Mouse (Mus musculus): ENCODE data around the gene Rwdd2b. TPM values are rescaled to one million over a fixed set of nuclear protein-coding genes. Genes with fewer than 3 reads are reported as not detected.

Rwdd2b gene
- polyA plus RNA-seq, 1 experiment from 2014 or later: 13.5 TPM

DNA sequence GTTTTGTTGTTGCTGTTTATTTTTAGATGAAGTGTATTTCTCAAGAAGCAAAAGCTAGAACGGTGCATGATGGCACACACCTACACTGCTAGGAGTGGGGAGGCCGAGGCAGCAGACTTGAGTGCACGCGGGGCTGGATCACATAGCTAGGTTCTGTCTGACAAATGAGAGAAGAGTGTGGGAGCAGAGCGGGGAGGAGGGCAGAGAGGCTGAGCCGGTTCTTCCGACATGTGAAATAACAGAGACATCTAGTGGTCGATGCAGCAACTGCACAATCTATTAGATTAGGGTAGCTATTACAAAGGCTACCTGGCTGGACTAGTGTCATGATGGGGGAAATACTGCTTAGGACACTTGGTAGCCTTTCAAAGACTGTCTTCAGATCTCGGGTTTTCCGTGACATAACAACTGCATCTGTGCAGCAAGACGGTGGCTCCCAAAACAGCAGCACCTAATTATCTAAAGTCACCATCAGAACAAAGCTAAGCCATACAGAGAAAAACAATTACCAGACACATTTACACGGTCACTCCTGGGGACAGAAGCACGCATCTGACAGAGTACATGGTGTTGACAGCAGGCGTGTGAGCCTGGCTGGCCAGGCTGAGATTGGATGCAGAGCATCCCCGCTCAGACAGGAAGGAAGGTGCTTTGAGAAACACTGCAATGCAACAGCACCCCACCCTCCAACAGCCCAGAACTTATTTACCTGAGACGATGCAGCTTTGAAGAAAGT is 46.4 kb downstream of the Rwdd2b start:
- H3K4me3 ChIP-seq: no peak overlapping the region
- no peaks in the 10 kb centered on the region for H3K27me3 ChIP-seq
- 53% methylated on average over 16 of the region's 16 CpGs for WGBS
- no peaks in the 10 kb centered on the region for H3K4me1 ChIP-seq (replicated peaks)
- 0 out of 2 replicates have a peak overlapping the region, but pooled peaks have one; percentile 2 for H3K9ac ChIP-seq
- H3K27ac ChIP-seq (replicated peaks): no peak overlapping the region
- H3K9me3 ChIP-seq: no peaks in the 10 kb centered on the region
- ATAC-seq (ENCODE audit: low read depth): peak; percentile 86
- peaks cover 74% of the 10 kb centered on the region for H3K36me3 ChIP-seq
- H3K4me2 ChIP-seq: no peak overlapping the region

GRCm38 (mm10) chr16:87387444-87387977 is 52.9 kb downstream of the Rwdd2b start:
- Histone ChIP-seq H3K4me3 (no peak overlapping the region), H3K9me3 (no peaks in the 10 kb centered on the region), H3K36me3 (peaks cover 72% of the 10 kb centered on the region), H3K4me2 (no peak overlapping the region), H3K27me3 (no peaks in the 10 kb centered on the region), H3K9ac (no peak overlapping the region), H3K27ac (replicated peaks) (no peak overlapping the region), H3K4me1 (replicated peaks) (no peaks in the 10 kb centered on the region)
- ATAC-seq (ENCODE audit: low read depth): no peak
- WGBS: 97% methylated on average over 3 of the region's 3 CpGs

DNA sequence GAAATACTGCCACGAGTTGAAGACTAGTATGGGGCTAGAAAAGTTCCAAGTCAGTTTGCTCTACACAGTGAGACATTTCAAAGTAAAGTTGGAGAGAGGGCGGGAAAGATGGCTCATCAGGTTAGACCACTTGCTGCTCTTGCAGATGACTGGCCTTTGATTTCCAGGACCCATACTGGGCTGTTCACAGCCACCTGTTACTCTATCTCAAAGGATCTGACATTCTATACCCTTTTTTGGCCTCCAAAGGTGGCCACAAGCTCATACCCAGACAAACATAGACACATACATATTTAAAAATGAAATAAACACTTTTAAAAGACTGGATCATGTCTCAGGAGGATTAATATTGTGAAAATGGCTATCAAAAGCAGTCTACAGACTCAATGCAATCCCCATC is 56.0 kb downstream of the Rwdd2b start:
- no peak overlapping the region for H3K4me3 ChIP-seq
- H3K27ac ChIP-seq (replicated peaks): no peak overlapping the region
- no peak overlapping the region for H3K9ac ChIP-seq
- WGBS: 78% methylated on average over 2 of the region's 2 CpGs
- ATAC-seq (ENCODE audit: low read depth): no peak
- H3K4me1 ChIP-seq (replicated peaks): no peaks in the 10 kb centered on the region
- no peaks in the 10 kb centered on the region for H3K9me3 ChIP-seq
- H3K27me3 ChIP-seq: no peaks in the 10 kb centered on the region
- H3K36me3 ChIP-seq: peaks cover 86% of the 10 kb centered on the region
- no peak overlapping the region for H3K4me2 ChIP-seq

Other genes with a start within 250 kb of the Rwdd2b start
- gene N6amt1, start 86.4 kb downstream of the Rwdd2b start, polyA plus RNA-seq (2015; fragmentation: Nextera tagmentation; extraction: Ambion mirVana): 20.1 and 21.2 TPM in 2 replicates
- gene Ltn1, start 8.0 kb downstream of the Rwdd2b start, polyA plus RNA-seq (2015; fragmentation: Nextera tagmentation; extraction: Ambion mirVana): 20.7 and 25.6 TPM in 2 replicates
- 44.3 and 57.0 TPM in 2 replicates for gene Usp16, start 14.1 kb upstream of the Rwdd2b start, polyA plus RNA-seq (2015; fragmentation: Nextera tagmentation; extraction: Ambion mirVana)
- gene Cct8, start 55.3 kb upstream of the Rwdd2b start, polyA plus RNA-seq (2015; fragmentation: Nextera tagmentation; extraction: Ambion mirVana): 444 and 449 TPM in 2 replicates
- gene Map3k7cl, start 112.8 kb upstream of the Rwdd2b start, polyA plus RNA-seq (2015; fragmentation: Nextera tagmentation; extraction: Ambion mirVana): 0.29 TPM in 1 of 2 replicates, not detected in the other

All from neural tube, embryonic 13.5 days (tissue).